Mouse (Mus musculus): Measurements from ENCODE around the gene Pcsk4. TPM values are rescaled to one million over a fixed set of nuclear protein-coding genes. Genes with fewer than 3 reads are reported as not detected.
"Not testable (repeated sequence)": the region's sequence is repeated elsewhere in the genome, so short reads cannot be mapped to it uniquely, and the experiment has no call there.

Gene Pcsk4
- polyA plus RNA-seq, 1 experiment from 2014 or later = 3.8 TPM

- H3K27me3 ChIP-seq (ENCODE audit: control insufficient read depth, insufficient read depth, low read length) = peaks cover 61% of the 10 kb centered on the region
- H3K4me3 ChIP-seq (ENCODE audit: low read depth, low read length) = no peak overlapping the region
- no peak overlapping the region for H3K27ac ChIP-seq (ENCODE audit: low read depth, low read length)
- H3K9me3 ChIP-seq (ENCODE audit: control insufficient read depth, low read length) = no peaks in the 10 kb centered on the region
- peaks cover 2% of the 10 kb centered on the region; the same call in 1 of the 2 replicates for H3K4me1 ChIP-seq (replicated peaks; ENCODE audit: control insufficient read depth, insufficient read depth, low read length)
- H3K9ac ChIP-seq (ENCODE audit: low read length) = no peak overlapping the region
- H3K4me2 ChIP-seq (ENCODE audit: low read depth, low read length, severe bottlenecking) = no peak overlapping the region
- DNase-seq (ENCODE audit: low spot score) (no peak), ATAC-seq (replicated peaks; ENCODE audit: low FRiP score) (no peak)
- 6% methylated on average over 9 of the region's 9 CpGs for WGBS
- no peaks in the 10 kb centered on the region for H3K36me3 ChIP-seq (ENCODE audit: control insufficient read depth, insufficient read depth, low read length)
Observed at GRCm38 (mm10) chr10:80355431-80355830, 26.1 kb upstream of the Pcsk4 start.

GRCm38 (mm10) chr10:80352727-80353126, 23.4 kb upstream of the Pcsk4 start:
- 67% methylated on average over 8 of the region's 8 CpGs for WGBS
- no peak for DNase-seq (ENCODE audit: low spot score)
- peaks cover under 1% of the 10 kb centered on the region; the same call in 1 of the 2 replicates for H3K4me1 ChIP-seq (replicated peaks; ENCODE audit: control insufficient read depth, insufficient read depth, low read length)

GRCm38 (mm10) chr10:80351896-80352295, 22.6 kb upstream of the Pcsk4 start:
- Histone ChIP-seq H3K4me3 (ENCODE audit: low read depth, low read length) (no peak overlapping the region), H3K4me1 (replicated peaks; ENCODE audit: control insufficient read depth, insufficient read depth, low read length) (no peaks in the 10 kb centered on the region; the same call in 1 of the 2 replicates), H3K27me3 (ENCODE audit: control insufficient read depth, insufficient read depth, low read length) (peaks cover 76% of the 10 kb centered on the region), H3K4me2 (ENCODE audit: low read depth, low read length, severe bottlenecking) (no peak overlapping the region), H3K27ac (ENCODE audit: low read depth, low read length) (no peak overlapping the region), H3K9ac (ENCODE audit: low read length) (no peak overlapping the region), H3K36me3 (ENCODE audit: control insufficient read depth, insufficient read depth, low read length) (no peaks in the 10 kb centered on the region), H3K9me3 (ENCODE audit: control insufficient read depth, low read length) (no peaks in the 10 kb centered on the region)
- no peak for DNase-seq (ENCODE audit: low spot score)
- WGBS = 22% methylated on average over 11 of the region's 11 CpGs
- ATAC-seq (replicated peaks; ENCODE audit: low FRiP score) = no peak

More at GRCm38 (mm10) chr10:80352727-80353126, 23.4 kb upstream of the Pcsk4 start:
- no peaks in the 10 kb centered on the region for H3K36me3 ChIP-seq (ENCODE audit: control insufficient read depth, insufficient read depth, low read length)
- no peak overlapping the region for H3K27ac ChIP-seq (ENCODE audit: low read depth, low read length)
- H3K4me2 ChIP-seq (ENCODE audit: low read depth, low read length, severe bottlenecking) = no peak overlapping the region
- ATAC-seq (replicated peaks; ENCODE audit: low FRiP score) = no peak
- H3K9me3 ChIP-seq (ENCODE audit: control insufficient read depth, low read length) = no peaks in the 10 kb centered on the region
- no peak overlapping the region for H3K9ac ChIP-seq (ENCODE audit: low read length)
- H3K27me3 ChIP-seq (ENCODE audit: control insufficient read depth, insufficient read depth, low read length) = peaks cover 77% of the 10 kb centered on the region
- H3K4me3 ChIP-seq (ENCODE audit: low read depth, low read length) = no peak overlapping the region

GRCm38 (mm10) chr10:80350292-80350691, 21.0 kb upstream of the Pcsk4 start:
- 5% methylated on average over 7 of the region's 7 CpGs for WGBS
- peak; percentile 92 for DNase-seq (ENCODE audit: low spot score)
- Histone ChIP-seq H3K9ac (ENCODE audit: low read length) (no peak overlapping the region), H3K36me3 (ENCODE audit: control insufficient read depth, insufficient read depth, low read length) (no peaks in the 10 kb centered on the region), H3K27ac (ENCODE audit: low read depth, low read length) (no peak overlapping the region), H3K4me1 (replicated peaks; ENCODE audit: control insufficient read depth, insufficient read depth, low read length) (no peaks in the 10 kb centered on the region; the same call in 1 of the 2 replicates), H3K4me3 (ENCODE audit: low read depth, low read length) (no peak overlapping the region), H3K4me2 (ENCODE audit: low read depth, low read length, severe bottlenecking) (no peak overlapping the region), H3K27me3 (ENCODE audit: control insufficient read depth, insufficient read depth, low read length) (peaks cover 74% of the 10 kb centered on the region), H3K9me3 (ENCODE audit: control insufficient read depth, low read length) (no peaks in the 10 kb centered on the region)
- peak; percentile 81 for ATAC-seq (replicated peaks; ENCODE audit: low FRiP score)

GRCm38 (mm10) chr10:80348981-80349380, 19.7 kb upstream of the Pcsk4 start:
- H3K4me2 ChIP-seq (ENCODE audit: low read depth, low read length, severe bottlenecking) = no peak overlapping the region

GRCm38 (mm10) chr10:80348244-80348781, 19.0 kb upstream of the Pcsk4 start, which contains the start of gene Adamtsl5:
Gene Adamtsl5 (minus strand): TSS chr10:80348412.
- H3K9me3 ChIP-seq (ENCODE audit: control insufficient read depth, low read length) = no peaks in the 10 kb centered on the region
- ATAC-seq (replicated peaks; ENCODE audit: low FRiP score) (peak; percentile 22; the same call in 1 of the 2 replicates), DNase-seq (ENCODE audit: low spot score) (peak; percentile 83)
- peaks cover 80% of the 10 kb centered on the region for H3K27me3 ChIP-seq (ENCODE audit: control insufficient read depth, insufficient read depth, low read length)
- no peaks in the 10 kb centered on the region for H3K36me3 ChIP-seq (ENCODE audit: control insufficient read depth, insufficient read depth, low read length)
- H3K4me3 ChIP-seq (ENCODE audit: low read depth, low read length) = peak within 1 kb of the TSS; percentile 18
- no peak within 1 kb of the TSS for H3K27ac ChIP-seq (ENCODE audit: low read depth, low read length)
- H3K4me1 ChIP-seq (replicated peaks; ENCODE audit: control insufficient read depth, insufficient read depth, low read length) = peaks cover 2% of the 10 kb centered on the region
- WGBS = under 1% methylated on average over 42 of the region's 42 CpGs
- peak within 1 kb of the TSS; percentile 34; the same call in 1 of the 2 replicates for H3K4me2 ChIP-seq (ENCODE audit: low read depth, low read length, severe bottlenecking)
- no peak within 1 kb of the TSS; the same call in 1 of the 2 replicates for H3K9ac ChIP-seq (ENCODE audit: low read length)

More at GRCm38 (mm10) chr10:80348981-80349380, 19.7 kb upstream of the Pcsk4 start:
- Histone ChIP-seq H3K27ac (ENCODE audit: low read depth, low read length) (no peak overlapping the region), H3K36me3 (ENCODE audit: control insufficient read depth, insufficient read depth, low read length) (no peaks in the 10 kb centered on the region), H3K4me3 (ENCODE audit: low read depth, low read length) (no peak overlapping the region), H3K9me3 (ENCODE audit: control insufficient read depth, low read length) (no peaks in the 10 kb centered on the region), H3K4me1 (replicated peaks; ENCODE audit: control insufficient read depth, insufficient read depth, low read length) (no peaks in the 10 kb centered on the region; the same call in 1 of the 2 replicates), H3K27me3 (ENCODE audit: control insufficient read depth, insufficient read depth, low read length) (peaks cover 78% of the 10 kb centered on the region), H3K9ac (ENCODE audit: low read length) (no peak overlapping the region)
- DNase-seq (ENCODE audit: low spot score) (no peak), ATAC-seq (replicated peaks; ENCODE audit: low FRiP score) (no peak; the same call in 1 of the 2 replicates)
- WGBS = 15% methylated on average over 26 of the region's 26 CpGs

- H3K4me3 ChIP-seq (ENCODE audit: low read depth, low read length) = no peak overlapping the region
- peaks cover 82% of the 10 kb centered on the region for H3K27me3 ChIP-seq (ENCODE audit: control insufficient read depth, insufficient read depth, low read length)
- no peaks in the 10 kb centered on the region for H3K9me3 ChIP-seq (ENCODE audit: control insufficient read depth, low read length)
- no peak overlapping the region for H3K27ac ChIP-seq (ENCODE audit: low read depth, low read length)
- DNase-seq (ENCODE audit: low spot score) (no peak), ATAC-seq (replicated peaks; ENCODE audit: low FRiP score) (no peak)
- no peak overlapping the region; the same call in 1 of the 2 replicates for H3K4me2 ChIP-seq (ENCODE audit: low read depth, low read length, severe bottlenecking)
- no peaks in the 10 kb centered on the region for H3K36me3 ChIP-seq (ENCODE audit: control insufficient read depth, insufficient read depth, low read length)
- H3K4me1 ChIP-seq (replicated peaks; ENCODE audit: control insufficient read depth, insufficient read depth, low read length) = peaks cover 6% of the 10 kb centered on the region
- no peak overlapping the region for H3K9ac ChIP-seq (ENCODE audit: low read length)
- 16% methylated on average over 17 of the region's 17 CpGs for WGBS
Observed at GRCm38 (mm10) chr10:80347514-80347967, 18.2 kb upstream of the Pcsk4 start.

- peaks cover 11% of the 10 kb centered on the region for H3K4me1 ChIP-seq (replicated peaks; ENCODE audit: control insufficient read depth, insufficient read depth, low read length)
- 82% methylated on average over 5 of the region's 6 CpGs for WGBS
Observed at GRCm38 (mm10) chr10:80345929-80346328, 16.6 kb upstream of the Pcsk4 start.

GRCm38 (mm10) chr10:80345122-80345521, 15.8 kb upstream of the Pcsk4 start:
- ATAC-seq (replicated peaks; ENCODE audit: low FRiP score) (no peak), DNase-seq (ENCODE audit: low spot score) (no peak)
- Histone ChIP-seq H3K4me3 (ENCODE audit: low read depth, low read length) (no peak overlapping the region; the same call in 1 of the 2 replicates), H3K27me3 (ENCODE audit: control insufficient read depth, insufficient read depth, low read length) (peaks cover 96% of the 10 kb centered on the region), H3K36me3 (ENCODE audit: control insufficient read depth, insufficient read depth, low read length) (no peaks in the 10 kb centered on the region), H3K4me1 (replicated peaks; ENCODE audit: control insufficient read depth, insufficient read depth, low read length) (peaks cover 11% of the 10 kb centered on the region), H3K9me3 (ENCODE audit: control insufficient read depth, low read length) (no peaks in the 10 kb centered on the region), H3K9ac (ENCODE audit: low read length) (no peak overlapping the region), H3K27ac (ENCODE audit: low read depth, low read length) (no peak overlapping the region), H3K4me2 (ENCODE audit: low read depth, low read length, severe bottlenecking) (no peak overlapping the region)
- WGBS = 4% methylated on average over 16 of the region's 16 CpGs

More at GRCm38 (mm10) chr10:80345929-80346328, 16.6 kb upstream of the Pcsk4 start:
- H3K4me2 ChIP-seq (ENCODE audit: low read depth, low read length, severe bottlenecking); H3K9me3 ChIP-seq (ENCODE audit: control insufficient read depth, low read length); H3K36me3 ChIP-seq (ENCODE audit: control insufficient read depth, insufficient read depth, low read length); DNase-seq (ENCODE audit: low spot score); H3K9ac ChIP-seq (ENCODE audit: low read length); ATAC-seq (replicated peaks; ENCODE audit: low FRiP score); H3K27ac ChIP-seq (ENCODE audit: low read depth, low read length); H3K4me3 ChIP-seq (ENCODE audit: low read depth, low read length): not testable (repeated sequence)
- peaks cover 96% of the 10 kb centered on the region for H3K27me3 ChIP-seq (ENCODE audit: control insufficient read depth, insufficient read depth, low read length)

Measured in forebrain, embryonic 11.5 days (tissue).